Mouse (Mus musculus): ENCODE results near the gene Zfp382. TPM values are rescaled to one million over a fixed set of nuclear protein-coding genes. Genes with fewer than 3 reads are reported as not detected.
"Not testable (repeated sequence)": the region's sequence is repeated elsewhere in the genome, so short reads cannot be mapped to it uniquely, and the experiment has no call there.

Zfp382 gene
- polyA plus RNA-seq, 1 experiment from 2014 or later: 6.4 TPM

GRCm38 (mm10) chr7:30092666-30093065 is 29.1 kb upstream of the Zfp382 start:
- H3K4me2 ChIP-seq (ENCODE audit: low read length): no peak overlapping the region
- H3K27me3 ChIP-seq (ENCODE audit: control insufficient read depth, insufficient read depth, low read length): no peaks in the 10 kb centered on the region
- 75% methylated on average over 9 of the region's 9 CpGs for WGBS
- no peak for ATAC-seq (ENCODE audit: insufficient number of reproducible peaks, insufficient read depth, low FRiP score, low read depth)
- no peaks in the 10 kb centered on the region for H3K9me3 ChIP-seq (ENCODE audit: control insufficient read depth, low read length)
- no peak overlapping the region for H3K4me3 ChIP-seq (ENCODE audit: control insufficient read depth in 1 of 2, insufficient read depth in 1 of 2, low read depth in 1 of 2, low read length in 2 of 2)
- H3K27ac ChIP-seq (replicated peaks in 1 of 2; ENCODE audit: control insufficient read depth in 1 of 2, insufficient read depth in 1 of 2, low read depth in 2 of 2, low read length in 2 of 2): no peak overlapping the region
- H3K9ac ChIP-seq (ENCODE audit: low read length): no peak overlapping the region
- H3K36me3 ChIP-seq (ENCODE audit: control insufficient read depth, insufficient read depth, low read length): no peaks in the 10 kb centered on the region
- peaks cover 9 to 23% of the 10 kb centered on the region in 2 experiments for H3K4me1 ChIP-seq (ENCODE audit: control insufficient read depth in 2 of 2, insufficient read depth in 2 of 2, low read length in 2 of 2)

- Histone ChIP-seq H3K4me2 (ENCODE audit: low read length) (peak overlapping the region; percentile 64), H3K4me3 (ENCODE audit: control insufficient read depth in 1 of 2, insufficient read depth in 1 of 2, low read depth in 1 of 2, low read length in 2 of 2) (peak overlapping the region in 1 of 2 experiments; percentile 61; a peak in 2 of 4 replicates), H3K9me3 (ENCODE audit: control insufficient read depth, low read length) (no peaks in the 10 kb centered on the region), H3K9ac (ENCODE audit: low read length) (peak overlapping the region; percentile 85), H3K4me1 (ENCODE audit: control insufficient read depth in 2 of 2, insufficient read depth in 2 of 2, low read length in 2 of 2) (peaks cover 9 to 25% of the 10 kb centered on the region in 2 experiments), H3K27ac (replicated peaks in 1 of 2; ENCODE audit: control insufficient read depth in 1 of 2, insufficient read depth in 1 of 2, low read depth in 2 of 2, low read length in 2 of 2) (peak overlapping the region; percentile 29 to 95; a peak in 1 of 4 replicates), H3K36me3 (ENCODE audit: control insufficient read depth, insufficient read depth, low read length) (peaks cover 7% of the 10 kb centered on the region), H3K27me3 (ENCODE audit: control insufficient read depth, insufficient read depth, low read length) (no peaks in the 10 kb centered on the region)
- WGBS: 74% methylated on average over 6 of the region's 6 CpGs
- no peak for ATAC-seq (ENCODE audit: insufficient number of reproducible peaks, insufficient read depth, low FRiP score, low read depth)
These were observed 27.8 kb upstream of the Zfp382 start for GRCm38 (mm10) chr7:30093918-30094415.

GRCm38 (mm10) chr7:30094646-30095429 is 26.9 kb upstream of the Zfp382 start, which contains the start of gene Zfp260:
TSS of gene Zfp260 (plus strand) at chr7:30094777.
- H3K4me3 ChIP-seq (ENCODE audit: control insufficient read depth in 1 of 2, insufficient read depth in 1 of 2, low read depth in 1 of 2, low read length in 2 of 2): peak within 1 kb of the TSS; percentile 61 to 91
- peaks cover 15% of the 10 kb centered on the region for H3K36me3 ChIP-seq (ENCODE audit: control insufficient read depth, insufficient read depth, low read length)
- H3K27ac ChIP-seq (replicated peaks in 1 of 2; ENCODE audit: control insufficient read depth in 1 of 2, insufficient read depth in 1 of 2, low read depth in 2 of 2, low read length in 2 of 2): peak within 1 kb of the TSS; percentile 95 to 98
- peak within 1 kb of the TSS; percentile 85 for H3K9ac ChIP-seq (ENCODE audit: low read length)
- H3K4me2 ChIP-seq (ENCODE audit: low read length): peak within 1 kb of the TSS; percentile 64
- under 1% methylated on average over 26 of the region's 26 CpGs for WGBS
- H3K4me1 ChIP-seq (ENCODE audit: control insufficient read depth in 2 of 2, insufficient read depth in 2 of 2, low read length in 2 of 2): peaks cover 4 to 21% of the 10 kb centered on the region in 2 experiments; a peak in 2 of 4 replicates
- no peaks in the 10 kb centered on the region for H3K27me3 ChIP-seq (ENCODE audit: control insufficient read depth, insufficient read depth, low read length)
- no peaks in the 10 kb centered on the region for H3K9me3 ChIP-seq (ENCODE audit: control insufficient read depth, low read length)
- ATAC-seq (ENCODE audit: insufficient number of reproducible peaks, insufficient read depth, low FRiP score, low read depth): peak; percentile 74

DNA sequence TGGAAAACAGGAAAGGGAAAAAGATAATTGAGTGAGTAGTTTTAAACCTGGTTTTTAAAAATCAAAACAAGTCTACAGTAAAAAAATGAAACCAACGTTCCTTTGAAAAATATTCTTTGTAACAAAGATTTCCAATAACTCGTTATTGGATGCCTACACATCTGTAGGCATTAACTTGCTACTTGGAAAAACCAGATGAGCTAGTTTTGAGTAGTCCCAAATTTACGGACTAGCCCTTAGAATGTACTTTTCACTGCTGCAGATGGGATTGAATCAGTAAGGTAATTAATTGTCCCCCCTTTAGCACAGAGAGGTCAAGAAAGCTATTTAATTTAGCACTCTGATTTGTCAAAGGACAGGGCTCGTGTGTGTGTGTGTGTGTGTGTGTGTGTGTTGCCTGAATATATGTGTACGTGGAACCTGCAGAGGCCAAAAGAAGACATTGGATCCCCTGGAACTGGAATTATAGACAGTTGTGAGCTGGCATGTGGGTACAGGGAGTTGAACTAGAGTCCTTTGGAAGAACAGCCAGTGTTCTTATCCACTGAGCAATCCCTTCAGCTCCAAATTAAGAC is 26.1 kb upstream of the Zfp382 start:
- 6% methylated on average over 5 of the region's 5 CpGs for WGBS
- Histone ChIP-seq H3K4me2 (ENCODE audit: low read length) (peak overlapping the region; percentile 64), H3K27ac (replicated peaks in 1 of 2; ENCODE audit: control insufficient read depth in 1 of 2, insufficient read depth in 1 of 2, low read depth in 2 of 2, low read length in 2 of 2) (peak overlapping the region in 1 of 2 experiments; percentile 95; a peak in 2 of 4 replicates), H3K4me1 (ENCODE audit: control insufficient read depth in 2 of 2, insufficient read depth in 2 of 2, low read length in 2 of 2) (peaks cover 4 to 21% of the 10 kb centered on the region in 2 experiments; a peak in 2 of 4 replicates), H3K9ac (ENCODE audit: low read length) (peak overlapping the region; percentile 85), H3K27me3 (ENCODE audit: control insufficient read depth, insufficient read depth, low read length) (no peaks in the 10 kb centered on the region), H3K9me3 (ENCODE audit: control insufficient read depth, low read length) (no peaks in the 10 kb centered on the region), H3K4me3 (ENCODE audit: control insufficient read depth in 1 of 2, insufficient read depth in 1 of 2, low read depth in 1 of 2, low read length in 2 of 2) (peak overlapping the region; percentile 29 to 61; a peak in 3 of 4 replicates), H3K36me3 (ENCODE audit: control insufficient read depth, insufficient read depth, low read length) (peaks cover 23% of the 10 kb centered on the region)
- no peak for ATAC-seq (ENCODE audit: insufficient number of reproducible peaks, insufficient read depth, low FRiP score, low read depth)

DNA sequence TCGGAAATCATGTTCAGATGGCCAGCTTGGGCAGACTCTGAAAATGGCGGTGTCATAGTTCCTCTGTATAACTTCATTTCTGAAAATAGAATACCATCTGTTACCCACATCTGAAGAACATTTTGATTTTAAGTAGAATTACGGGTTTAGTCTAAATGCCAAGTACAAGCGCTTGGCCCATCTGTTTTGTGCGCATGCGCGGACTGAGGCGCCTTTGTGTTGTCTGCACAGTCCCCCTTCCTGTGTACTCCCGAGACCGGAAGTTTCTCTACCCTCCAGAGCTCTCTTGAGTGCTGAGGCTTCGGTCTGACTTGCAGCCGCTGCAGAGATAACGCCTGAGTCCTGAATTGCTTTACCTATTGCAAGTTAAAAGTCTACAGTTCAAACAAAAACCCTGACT is 22.4 kb upstream of the Zfp382 start:
- H3K27me3 ChIP-seq (ENCODE audit: control insufficient read depth, insufficient read depth, low read length): no peaks in the 10 kb centered on the region
- peaks cover 2 to 16% of the 10 kb centered on the region in 2 experiments; a peak in 2 of 4 replicates for H3K4me1 ChIP-seq (ENCODE audit: control insufficient read depth in 2 of 2, insufficient read depth in 2 of 2, low read length in 2 of 2)
- H3K36me3 ChIP-seq (ENCODE audit: control insufficient read depth, insufficient read depth, low read length): peaks cover 56% of the 10 kb centered on the region
- 83% methylated on average over 13 of the region's 13 CpGs for WGBS
- H3K4me2 ChIP-seq (ENCODE audit: low read length): no peak overlapping the region
- H3K9ac ChIP-seq (ENCODE audit: low read length): no peak overlapping the region
- peaks cover 18% of the 10 kb centered on the region for H3K9me3 ChIP-seq (ENCODE audit: control insufficient read depth, low read length)
- no peak overlapping the region for H3K4me3 ChIP-seq (ENCODE audit: control insufficient read depth in 1 of 2, insufficient read depth in 1 of 2, low read depth in 1 of 2, low read length in 2 of 2)
- H3K27ac ChIP-seq (replicated peaks in 1 of 2; ENCODE audit: control insufficient read depth in 1 of 2, insufficient read depth in 1 of 2, low read depth in 2 of 2, low read length in 2 of 2): no peak overlapping the region
- no peak for ATAC-seq (ENCODE audit: insufficient number of reproducible peaks, insufficient read depth, low FRiP score, low read depth)

- 87% methylated on average over 5 of the region's 5 CpGs for WGBS
- peaks cover 18% of the 10 kb centered on the region for H3K9me3 ChIP-seq (ENCODE audit: control insufficient read depth, low read length)
These were observed 5.7 kb upstream of the Zfp382 start for GRCm38 (mm10) chr7:30116076-30116475.

GRCm38 (mm10) chr7:30117935-30118334 is 3.8 kb upstream of the Zfp382 start:
- WGBS: 89% methylated on average over 12 of the region's 12 CpGs
- not testable (repeated sequence) for H3K27me3 ChIP-seq (ENCODE audit: control insufficient read depth, insufficient read depth, low read length); H3K27ac ChIP-seq (replicated peaks in 1 of 2; ENCODE audit: control insufficient read depth in 1 of 2, insufficient read depth in 1 of 2, low read depth in 2 of 2, low read length in 2 of 2); H3K36me3 ChIP-seq (ENCODE audit: control insufficient read depth, insufficient read depth, low read length); H3K4me3 ChIP-seq (ENCODE audit: control insufficient read depth in 1 of 2, insufficient read depth in 1 of 2, low read depth in 1 of 2, low read length in 2 of 2); ATAC-seq (ENCODE audit: insufficient number of reproducible peaks, insufficient read depth, low FRiP score, low read depth); H3K4me1 ChIP-seq (ENCODE audit: control insufficient read depth in 2 of 2, insufficient read depth in 2 of 2, low read length in 2 of 2); H3K9ac ChIP-seq (ENCODE audit: low read length); H3K4me2 ChIP-seq (ENCODE audit: low read length)
- peaks cover 18% of the 10 kb centered on the region for H3K9me3 ChIP-seq (ENCODE audit: control insufficient read depth, low read length)

More at GRCm38 (mm10) chr7:30116076-30116475, 5.7 kb upstream of the Zfp382 start:
- H3K36me3 ChIP-seq (ENCODE audit: control insufficient read depth, insufficient read depth, low read length): no peaks in the 10 kb centered on the region
- H3K27me3 ChIP-seq (ENCODE audit: control insufficient read depth, insufficient read depth, low read length): no peaks in the 10 kb centered on the region
- no peak for ATAC-seq (ENCODE audit: insufficient number of reproducible peaks, insufficient read depth, low FRiP score, low read depth)
- peaks cover 7 to 8% of the 10 kb centered on the region in 2 experiments; a peak in 3 of 4 replicates for H3K4me1 ChIP-seq (ENCODE audit: control insufficient read depth in 2 of 2, insufficient read depth in 2 of 2, low read length in 2 of 2)
- H3K4me3 ChIP-seq (ENCODE audit: control insufficient read depth in 1 of 2, insufficient read depth in 1 of 2, low read depth in 1 of 2, low read length in 2 of 2): no peak overlapping the region
- no peak overlapping the region for H3K27ac ChIP-seq (replicated peaks in 1 of 2; ENCODE audit: control insufficient read depth in 1 of 2, insufficient read depth in 1 of 2, low read depth in 2 of 2, low read length in 2 of 2)
- H3K9ac ChIP-seq (ENCODE audit: low read length): no peak overlapping the region
- H3K4me2 ChIP-seq (ENCODE audit: low read length): no peak overlapping the region
